Mouse (Mus musculus) kidney, adult 2 months (tissue): ENCODE data around the gene Hypk. TPM values are rescaled to one million over a fixed set of nuclear protein-coding genes. Genes with fewer than 3 reads are reported as not detected.

Experiments used
- DNase-seq: peaks from one replicate; pipeline ENCODE4 v3.0.0; 2021
- H3K27ac ChIP-seq: fragments of 200-500 bp; 2 replicates; pipeline ENCODE4 v1.5.1; 2012; ENCODE audit warnings: low read depth, low read length, control low read depth, inconsistent platforms; ENCODE audit not compliant: insufficient read depth
- H3K27me3 ChIP-seq: fragments of 200-500 bp; replicated peaks from 2 replicates; pipeline ENCODE4 v1.6.1; 2012; ENCODE audit warnings: mild to moderate bottlenecking, moderate library complexity, low read length, inconsistent platforms; ENCODE audit not compliant: control insufficient read depth, insufficient read depth
- H3K36me3 ChIP-seq: fragments of 200-500 bp; 2 replicates; pipeline ENCODE4 v1.6.1; 2012; ENCODE audit warnings: mild to moderate bottlenecking, moderate library complexity, low read length, inconsistent platforms; ENCODE audit not compliant: control insufficient read depth, insufficient read depth
- H3K4me1 ChIP-seq: fragments of 200-500 bp; 2 replicates; pipeline ENCODE4 v1.6.1; 2011; ENCODE audit warnings: low read length; ENCODE audit not compliant: control insufficient read depth, insufficient read depth
- H3K4me3 ChIP-seq: fragments of 200-500 bp; 2 replicates; pipeline ENCODE4 v1.5.1; 2011; ENCODE audit warnings: mild to moderate bottlenecking, low read depth, low read length, control low read depth; ENCODE audit not compliant: insufficient read depth
- CTCF ChIP-seq: fragments of 200-500 bp; conservative IDR thresholded peaks from 2 replicates; pipeline ENCODE4 v1.5.1; 2011; ENCODE audit warnings: low read depth, mild to moderate bottlenecking, control low read depth, low read length, moderate library complexity, mixed read lengths; ENCODE audit not compliant: insufficient read depth, insufficient read length
- POLR2A ChIP-seq: fragments of 200-500 bp; IDR thresholded peaks from one replicate; pipeline ENCODE4 v1.6.1; 2011; ENCODE audit warnings: low read depth, low read length, control low read depth
- WGBS: fragments of 180-500 bp; shearing (Covaris S2); methylation state at CpG from one replicate; pipeline ENCODE4 v1.1.7; 2018; 5-methylcytosine and 5-hydroxymethylcytosine counted together
- polyA plus RNA-seq: library from polyadenylated mRNA; depleted of rRNA; stranded (reverse); fragments of >200 nt; gene quantifications from 2 replicates; pipeline ENCODE4 v1.2.3, GENCODE M21; 2012

Hypk gene
- polyA plus RNA-seq, 1 experiment = 6.5 TPM

DNA sequence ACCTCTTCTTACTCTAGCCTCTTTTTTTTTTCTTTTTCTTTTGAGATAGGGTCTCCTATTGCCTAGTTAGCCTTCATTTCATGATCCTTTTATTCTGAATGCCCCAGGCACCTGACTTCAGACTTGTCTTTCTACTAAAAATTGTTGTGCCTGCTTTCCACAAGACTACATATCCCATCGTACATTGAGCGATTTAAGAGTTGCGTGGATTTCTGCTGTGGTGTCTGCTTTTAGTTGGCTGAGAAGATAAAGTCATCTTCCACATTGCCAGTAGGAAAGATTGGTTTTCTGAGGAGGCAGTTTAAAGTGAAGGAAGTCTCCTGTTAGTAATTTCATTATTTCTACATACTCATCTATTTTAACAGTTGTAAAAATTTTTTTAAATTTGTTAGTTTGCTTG, 37.5 kb upstream of the Hypk start:
- Histone ChIP-seq H3K27ac (no peak overlapping the region), H3K36me3 (no peaks in the 10 kb centered on the region; the same call in 1 of the 2 replicates), H3K27me3 (no peaks in the 10 kb centered on the region), H3K4me1 (peaks cover 16% of the 10 kb centered on the region), H3K4me3 (no peak overlapping the region)
- TF ChIP-seq POLR2A (no peak), CTCF (no peak)
- 66% methylated on average over 3 of the region's 3 CpGs for WGBS
- DNase-seq = no peak

- DNase-seq = no peak
- TF ChIP-seq CTCF = no peak
- TF ChIP-seq POLR2A = no peak
Measured at GRCm38 (mm10) chr2:121416356-121416755, 36.7 kb upstream of the Hypk start.

GRCm38 (mm10) chr2:121418476-121418875, 34.6 kb upstream of the Hypk start:
- no peak for DNase-seq
- Histone ChIP-seq H3K27ac (no peak overlapping the region), H3K36me3 (peaks cover 4% of the 10 kb centered on the region), H3K4me3 (no peak overlapping the region), H3K4me1 (peaks cover 10% of the 10 kb centered on the region), H3K27me3 (no peaks in the 10 kb centered on the region)
- no peak for TF ChIP-seq CTCF
- no peak for TF ChIP-seq POLR2A
- 75% methylated on average over 3 of the region's 3 CpGs for WGBS

More at GRCm38 (mm10) chr2:121416356-121416755, 36.7 kb upstream of the Hypk start:
- 71% methylated on average over 6 of the region's 6 CpGs for WGBS
- Histone ChIP-seq H3K4me1 (peaks cover 16% of the 10 kb centered on the region), H3K27me3 (no peaks in the 10 kb centered on the region), H3K4me3 (no peak overlapping the region), H3K27ac (no peak overlapping the region), H3K36me3 (no peaks in the 10 kb centered on the region; the same call in 1 of the 2 replicates)

DNA sequence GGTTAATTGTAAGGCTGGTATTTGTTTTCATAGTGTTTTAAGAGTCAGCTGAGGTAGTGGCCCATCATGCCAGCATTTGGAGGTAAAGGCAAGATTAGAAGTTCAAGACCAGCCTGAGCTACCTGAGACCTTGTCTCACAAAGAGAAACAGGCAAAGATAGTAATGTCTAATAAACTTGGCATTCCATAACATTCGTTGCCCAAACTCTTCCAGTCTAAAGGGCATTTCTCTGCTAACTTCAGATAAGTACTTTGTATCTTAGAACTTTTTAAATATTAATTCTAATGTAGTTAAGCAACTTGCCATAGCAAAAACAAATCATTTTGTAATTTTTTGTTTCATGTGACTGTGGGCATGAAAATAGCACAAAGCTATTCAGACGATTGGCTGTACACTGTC, 29.9 kb upstream of the Hypk start:
- TF ChIP-seq POLR2A (no peak), CTCF (no peak)
- Histone ChIP-seq H3K27ac (no peak overlapping the region), H3K27me3 (no peaks in the 10 kb centered on the region), H3K36me3 (peaks cover 10% of the 10 kb centered on the region), H3K4me1 (no peaks in the 10 kb centered on the region; the same call in 1 of the 2 replicates), H3K4me3 (no peak overlapping the region)
- DNase-seq = no peak
- 69% methylated on average over 2 of the region's 2 CpGs for WGBS

- no peak for TF ChIP-seq CTCF
- no peak for TF ChIP-seq POLR2A
- Histone ChIP-seq H3K27me3 (no peaks in the 10 kb centered on the region), H3K27ac (no peak overlapping the region), H3K4me1 (no peaks in the 10 kb centered on the region; the same call in 1 of the 2 replicates), H3K36me3 (peaks cover 15% of the 10 kb centered on the region), H3K4me3 (no peak overlapping the region)
- 93% methylated on average over 2 of the region's 2 CpGs for WGBS
- no peak for DNase-seq
Measured at GRCm38 (mm10) chr2:121425890-121426289, 27.2 kb upstream of the Hypk start.

DNA sequence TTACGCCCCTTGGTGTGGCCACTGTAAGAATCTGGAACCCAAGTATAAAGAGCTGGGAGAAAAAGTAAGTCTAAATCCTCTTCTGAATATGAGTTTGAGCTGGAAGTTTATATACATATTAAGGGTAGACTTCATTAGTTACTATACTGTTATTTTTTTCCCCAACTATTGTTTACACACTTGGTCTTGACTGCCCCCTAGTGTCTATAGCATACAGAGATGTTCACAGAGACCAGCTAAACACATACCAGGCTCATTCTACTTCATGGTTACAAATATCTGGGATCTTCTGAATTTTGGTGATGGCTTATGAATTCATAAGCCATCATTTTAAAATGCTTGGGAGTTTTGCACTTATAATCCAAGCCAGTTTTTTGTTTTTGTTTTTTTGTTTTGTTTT, 18.2 kb upstream of the Hypk start:
- WGBS = 100% methylated on average over 1 of the region's 1 CpGs
- Histone ChIP-seq H3K27me3 (no peaks in the 10 kb centered on the region), H3K27ac (no peak overlapping the region), H3K4me1 (peaks cover under 1% of the 10 kb centered on the region; the same call in 1 of the 2 replicates), H3K36me3 (peaks cover 30% of the 10 kb centered on the region), H3K4me3 (no peak overlapping the region)
- no peak for DNase-seq
- TF ChIP-seq POLR2A (no peak), CTCF (no peak)

- Histone ChIP-seq H3K27me3 (no peaks in the 10 kb centered on the region), H3K27ac (peak overlapping the region; percentile 24; the same call in 1 of the 2 replicates), H3K4me1 (peaks cover 24% of the 10 kb centered on the region), H3K4me3 (no peak overlapping the region), H3K36me3 (peaks cover 11% of the 10 kb centered on the region)
- DNase-seq = peak; percentile 89
- WGBS = 50% methylated on average over 4 of the region's 4 CpGs
- TF ChIP-seq POLR2A (no peak), CTCF (no peak)
Measured at GRCm38 (mm10) chr2:121439746-121440145, 13.3 kb upstream of the Hypk start.
